Mouse (Mus musculus) heart, adult 18-20 months (tissue): Measurements from ENCODE around the gene Eef1g. TPM values are rescaled to one million over a fixed set of nuclear protein-coding genes. Genes with fewer than 3 reads are reported as not detected.
"Not testable (repeated sequence)": the region's sequence is repeated elsewhere in the genome, so short reads cannot be mapped to it uniquely, and the experiment has no call there.

Source experiments
- DNase-seq, 2 experiments: peaks; one replicate each; pipeline ENCODE4 v3.0.0; 2021 to 2022; ENCODE audit warnings: mixed read lengths in 1 of 2
- total RNA-seq, 2 experiments: library from RNA; stranded (reverse); gene quantifications; 2 replicates each; pipeline ENCODE4 v1.2.3; 2021

The Eef1g gene
- total RNA-seq, 2 experiments from 2014 or later: 239 to 257 TPM

DNA sequence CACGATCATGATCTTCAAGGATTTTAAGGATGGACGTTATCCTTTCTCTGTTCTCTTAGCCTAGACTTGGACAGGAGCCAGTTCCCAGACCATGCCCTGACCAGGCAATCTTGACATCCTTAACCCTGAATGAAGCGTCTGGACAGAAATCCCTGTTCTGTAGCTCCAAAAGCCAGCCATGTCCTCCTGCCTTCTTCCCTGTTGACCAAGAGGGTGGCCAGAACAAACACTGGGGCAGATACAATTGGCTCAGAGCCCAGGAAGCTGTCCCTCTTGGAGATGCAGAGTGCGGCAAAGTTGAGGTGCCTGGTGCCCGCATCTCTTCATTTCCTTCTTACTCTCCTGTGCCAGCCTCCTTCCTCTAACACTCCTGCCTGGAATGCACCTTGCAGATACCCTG lies 19.1 kb downstream of the Eef1g start:
- DNase-seq: no peak

- DNase-seq: peak; percentile 68 to 74
Measured at GRCm38 (mm10) chr19:8987816-8988215, 21.0 kb downstream of the Eef1g start.

DNA sequence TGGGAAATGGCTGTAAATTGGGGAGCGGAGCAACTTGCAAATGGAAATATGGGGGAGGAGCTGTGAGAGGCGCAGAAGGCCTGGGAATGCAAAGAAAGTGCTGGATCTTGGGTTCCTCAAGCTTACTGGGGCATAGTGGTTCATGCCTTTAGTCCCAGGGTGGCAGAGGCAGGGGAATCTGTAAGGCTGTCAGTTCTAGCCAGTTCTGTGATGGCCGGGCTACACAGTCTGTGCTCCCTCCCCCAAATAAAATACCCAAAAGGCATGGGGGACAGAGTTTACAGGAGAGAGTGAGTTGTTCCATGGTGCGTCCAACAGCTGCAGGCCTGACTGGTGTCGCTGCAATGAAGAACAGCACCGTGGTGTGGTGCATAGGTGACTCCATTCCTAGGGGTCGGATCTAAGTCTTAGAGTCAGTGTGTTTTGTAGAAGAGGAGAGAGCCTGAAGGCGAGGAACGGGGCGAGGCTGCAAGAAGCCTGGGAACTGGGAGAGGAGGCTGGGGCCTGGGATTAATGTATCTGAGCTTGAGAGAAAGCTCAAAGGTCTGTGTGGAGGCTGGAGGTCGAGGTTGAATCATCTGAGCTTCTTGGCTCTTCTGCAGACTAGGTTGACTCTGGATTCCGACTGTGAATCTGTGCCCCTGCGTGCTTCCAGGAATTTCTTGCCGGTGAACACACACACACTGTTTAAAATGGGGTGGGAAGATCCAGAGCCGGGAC lies 21.7 kb downstream of the Eef1g start:
- DNase-seq: no peak

DNA sequence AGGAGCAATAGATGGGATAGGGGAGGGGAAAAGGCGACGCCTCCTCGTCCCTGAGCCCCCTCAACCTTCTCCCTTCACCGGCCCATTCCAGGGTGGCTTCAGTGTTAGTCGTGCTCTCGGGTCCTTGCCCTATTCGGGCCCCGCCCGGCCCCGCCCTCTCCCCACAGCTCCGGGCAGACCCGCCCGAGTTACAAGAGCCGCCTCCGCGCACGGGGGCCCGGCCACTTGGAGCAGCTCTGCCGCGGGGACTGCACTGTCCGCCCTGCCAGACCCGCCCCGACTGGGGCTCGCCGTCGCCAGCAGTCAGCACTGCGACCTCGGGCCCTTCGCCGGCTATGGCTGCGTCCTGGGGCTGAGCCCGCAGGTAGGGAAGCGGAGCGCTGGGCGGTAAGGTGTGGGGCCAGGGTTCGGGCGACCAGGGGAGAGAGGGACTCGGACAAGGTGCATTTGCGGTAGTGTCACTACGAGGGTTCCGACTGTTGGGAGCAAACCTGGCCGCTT lies 22.3 kb downstream of the Eef1g start, which contains the start of gene Ahnak:
TSS of gene Ahnak (plus strand) at position 219 of the 501 bp plus-strand sequence.
- peak; percentile 91 to 93 for DNase-seq

GRCm38 (mm10) chr19:8989567-8990431 lies 23.0 kb downstream of the Eef1g start:
- peak; percentile 95 for DNase-seq

- DNase-seq: no peak
Measured at GRCm38 (mm10) chr19:8990432-8991102, 23.7 kb downstream of the Eef1g start.

DNA sequence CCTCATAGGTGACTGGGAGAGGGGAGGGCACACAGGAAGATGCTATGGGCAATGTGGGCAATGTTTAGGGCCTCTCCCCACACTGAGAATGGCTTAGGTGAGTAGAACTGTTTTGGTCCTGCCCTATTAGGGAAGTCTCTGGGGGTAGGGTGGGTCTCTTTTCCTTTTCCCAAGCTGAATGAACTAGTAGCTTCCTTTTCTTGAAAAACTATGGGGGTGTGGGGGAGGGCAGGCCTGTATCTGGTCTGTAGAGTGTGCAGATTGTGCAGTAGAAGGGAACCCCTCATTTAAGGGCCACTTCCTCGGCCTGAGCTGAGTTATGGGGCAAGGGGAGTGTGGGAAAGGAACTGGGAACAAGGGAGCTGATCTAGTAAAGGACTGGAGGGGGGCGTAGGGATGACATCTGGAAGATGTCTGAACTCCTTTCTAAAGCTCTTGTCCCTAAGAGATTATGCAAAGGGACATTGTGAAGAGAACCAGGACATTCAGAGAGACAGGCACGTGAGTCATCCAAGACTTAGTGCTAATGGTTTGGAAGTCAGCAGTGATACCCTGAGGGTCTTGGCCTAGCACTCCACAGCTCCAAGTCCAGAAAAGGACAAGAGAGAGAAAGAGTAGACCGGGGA lies 24.5 kb downstream of the Eef1g start:
- peak; percentile 68 to 74 for DNase-seq

DNA sequence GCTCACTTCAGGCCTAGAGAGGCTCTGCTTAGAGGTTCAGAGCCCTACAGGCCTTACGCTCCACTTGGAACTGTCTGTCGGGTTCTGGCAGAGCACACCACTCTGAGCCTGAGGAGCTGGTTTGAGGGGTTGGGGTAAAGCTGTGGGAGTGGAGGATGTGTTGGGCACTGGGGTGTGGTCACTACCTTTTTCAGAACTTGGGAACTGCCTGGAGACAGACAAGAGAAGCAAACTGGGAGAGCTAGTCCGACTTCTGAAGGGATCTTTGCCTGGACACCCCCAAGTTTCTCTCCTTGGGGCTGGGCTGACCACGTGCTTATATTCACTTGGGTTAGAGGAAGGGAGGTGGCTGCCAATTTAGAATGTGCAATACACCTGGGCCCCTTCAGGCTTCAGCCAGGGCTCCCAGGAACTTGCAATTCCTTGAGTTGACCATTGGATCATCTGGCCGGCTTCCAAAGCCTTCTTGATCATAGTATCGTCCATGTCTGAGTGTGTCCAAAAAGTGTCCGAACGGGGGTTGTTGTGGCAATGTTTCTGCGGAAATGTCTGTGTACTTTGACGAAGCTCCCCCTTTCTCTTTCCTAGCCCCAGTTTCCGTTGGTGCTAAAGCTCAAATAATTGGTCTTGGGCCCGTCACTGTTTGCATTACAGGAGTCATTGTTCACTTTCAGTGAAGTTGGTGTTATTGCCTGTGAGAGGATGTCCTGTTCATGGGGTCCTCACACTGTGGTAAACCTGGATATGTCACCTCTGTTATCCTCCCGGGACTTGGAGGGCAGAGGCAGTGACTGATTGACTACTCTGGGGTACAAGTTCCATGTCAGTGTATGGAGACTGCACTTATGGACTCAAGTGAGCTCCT lies 25.3 kb downstream of the Eef1g start:
- peak; percentile 61 to 78 for DNase-seq

DNA sequence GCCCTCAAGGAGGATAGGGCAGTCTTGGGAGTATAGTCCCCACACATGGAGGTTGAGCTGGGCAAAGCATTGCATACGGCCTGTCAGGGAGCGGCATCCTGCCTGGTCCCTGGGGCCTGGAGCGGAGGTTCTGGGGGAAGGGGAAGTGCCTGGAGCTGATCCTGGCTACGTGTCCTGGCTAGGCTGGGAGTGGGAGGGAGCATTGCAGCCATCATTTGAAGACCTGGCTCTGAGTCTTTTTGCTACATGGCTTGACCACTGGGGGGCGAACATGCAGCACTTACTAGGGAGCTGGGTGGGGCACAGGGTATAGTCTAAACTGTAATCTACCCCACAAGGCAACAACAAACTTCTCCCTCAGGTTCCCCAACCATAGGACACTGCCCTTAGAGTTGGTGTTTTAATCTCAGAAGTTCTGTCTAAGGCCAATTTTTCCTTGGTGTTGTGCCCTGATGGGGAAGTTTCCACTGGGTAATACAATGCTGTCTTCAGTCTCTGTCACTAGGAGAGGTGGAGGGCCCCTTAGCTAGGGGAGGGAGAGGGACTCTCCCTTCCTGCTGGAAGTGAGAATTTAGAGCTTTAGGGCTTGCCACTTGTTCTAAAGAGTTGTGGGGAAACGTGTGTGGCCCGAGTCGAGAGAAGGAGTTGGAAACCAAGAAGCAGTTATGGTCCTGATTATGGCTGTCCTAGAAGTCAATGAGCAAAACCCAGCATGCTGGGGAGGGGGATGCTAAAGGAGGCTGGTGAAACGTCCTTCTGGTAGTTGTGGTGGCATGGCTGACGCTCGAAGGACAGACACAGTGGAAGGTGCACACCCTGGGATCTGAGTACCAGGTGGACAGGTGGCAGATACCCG lies 26.2 kb downstream of the Eef1g start:
- peak; percentile 96 for DNase-seq

DNA sequence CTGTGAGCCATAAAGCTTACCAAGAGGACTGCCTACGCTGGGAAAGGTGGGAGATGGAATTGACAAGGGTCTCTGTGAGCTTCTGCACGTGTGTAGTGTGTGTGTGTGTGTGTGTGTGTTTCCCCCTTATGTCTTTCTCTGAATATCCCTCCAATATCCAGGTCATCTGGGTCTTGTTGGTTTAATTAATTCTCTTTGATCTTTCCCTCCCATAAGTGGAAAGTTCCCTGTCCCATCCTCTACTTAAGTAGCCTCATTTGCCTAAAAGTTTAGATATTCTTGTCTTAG lies 26.7 kb downstream of the Eef1g start:
- DNase-seq: no peak

DNA sequence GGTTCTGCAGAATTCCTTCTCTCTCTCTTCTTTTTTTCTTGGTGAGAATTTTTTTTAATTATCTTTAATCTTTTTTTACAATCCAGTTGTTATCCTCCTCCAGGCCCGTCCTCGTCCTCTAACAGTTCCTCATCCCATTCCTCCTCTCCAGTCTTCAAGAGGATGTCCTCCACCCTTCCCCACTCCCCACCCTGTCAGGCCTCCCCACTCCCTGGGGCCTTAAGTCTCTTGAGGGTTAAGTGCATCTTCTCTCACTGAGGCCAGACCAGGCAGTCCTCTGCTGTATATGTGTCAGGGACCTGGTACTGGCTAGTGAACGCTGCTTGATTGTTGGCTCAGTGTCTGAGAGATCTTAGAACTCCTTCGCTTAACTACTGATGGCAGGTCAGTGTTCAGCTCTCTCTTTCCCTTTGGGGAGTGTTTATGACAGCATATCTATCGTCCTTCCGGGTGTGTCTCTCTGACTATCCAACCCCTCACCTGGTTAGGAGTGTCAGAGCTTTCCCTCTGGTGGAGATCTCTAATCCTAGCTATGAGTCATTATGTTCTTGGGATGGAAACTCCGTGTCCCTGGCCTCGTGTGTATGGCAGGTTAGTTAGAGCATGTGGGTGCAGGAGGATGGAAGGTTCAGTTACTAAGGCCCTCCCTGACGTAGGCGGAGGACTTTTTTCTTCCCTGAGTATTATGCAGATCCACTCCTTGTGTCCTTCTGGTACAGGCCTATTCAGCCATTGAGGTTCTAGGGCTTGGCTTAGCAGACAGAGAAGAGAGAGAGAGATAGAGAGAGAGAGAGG lies 28.2 kb downstream of the Eef1g start:
- DNase-seq: no peak

DNA sequence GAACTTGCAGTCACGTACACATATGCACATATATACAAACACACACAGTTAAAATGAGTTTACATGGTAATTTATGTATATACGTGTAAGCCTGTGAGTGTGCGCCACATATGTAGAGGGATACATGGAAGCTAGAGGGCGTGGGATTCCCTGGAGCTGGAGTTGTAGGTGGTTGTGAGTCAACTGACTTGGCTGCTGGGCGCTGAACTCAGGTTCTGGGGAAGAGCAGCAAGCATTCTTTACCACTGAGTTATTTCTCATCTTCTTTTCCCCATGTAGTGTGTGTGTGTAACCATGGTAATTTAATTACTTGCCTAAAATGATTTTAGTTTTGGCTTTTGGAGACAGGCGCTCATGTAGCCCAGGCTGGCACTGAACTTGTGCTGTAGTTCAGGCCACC lies 29.8 kb downstream of the Eef1g start:
- no peak for DNase-seq

GRCm38 (mm10) chr19:8997546-8997945 lies 30.7 kb downstream of the Eef1g start:
- peak; percentile 93 to 96 for DNase-seq

DNA sequence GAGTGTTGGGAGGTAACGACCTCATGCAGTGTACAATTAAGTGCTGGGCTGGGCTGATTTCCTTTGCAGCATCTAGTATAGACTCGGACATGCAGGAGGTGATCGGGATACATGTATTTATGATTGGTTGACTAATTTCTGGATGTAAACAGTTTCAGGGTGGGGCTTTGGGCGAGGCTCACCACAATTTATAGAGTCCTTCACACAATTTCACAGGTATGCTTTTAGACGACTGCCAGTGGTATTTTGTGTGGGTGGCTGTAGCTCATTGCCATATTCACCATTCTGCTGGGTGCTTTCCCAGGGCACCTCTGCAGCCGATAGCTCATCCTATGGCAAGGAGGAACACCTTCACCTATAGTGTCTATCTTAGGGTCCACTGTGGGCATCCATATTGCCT lies 31.7 kb downstream of the Eef1g start:
- no peak for DNase-seq

DNA sequence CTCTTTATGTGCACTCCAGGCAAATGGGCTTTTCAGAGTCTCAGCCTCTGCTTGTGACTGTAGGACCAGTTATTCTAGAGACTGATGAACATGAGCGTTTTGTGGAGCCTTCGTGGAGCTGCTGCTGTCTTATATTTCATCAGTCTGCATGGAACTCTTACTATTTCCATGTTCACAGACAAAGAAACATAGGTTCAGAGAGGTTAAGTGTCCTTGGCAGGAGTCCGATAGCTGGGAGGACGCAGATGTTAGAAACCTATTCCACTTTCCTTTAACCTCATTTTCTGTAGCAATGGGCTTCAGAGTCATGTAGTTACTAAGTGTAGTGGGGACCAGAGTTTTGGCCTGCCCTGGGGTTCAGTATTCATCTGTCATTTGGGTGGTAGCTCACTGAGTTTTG lies 32.4 kb downstream of the Eef1g start:
- no peak for DNase-seq

GRCm38 (mm10) chr19:9006915-9007314 lies 40.1 kb downstream of the Eef1g start:
- DNase-seq: not testable (repeated sequence)

GRCm38 (mm10) chr19:9019298-9019697 lies 52.5 kb downstream of the Eef1g start:
- no peak for DNase-seq

DNA sequence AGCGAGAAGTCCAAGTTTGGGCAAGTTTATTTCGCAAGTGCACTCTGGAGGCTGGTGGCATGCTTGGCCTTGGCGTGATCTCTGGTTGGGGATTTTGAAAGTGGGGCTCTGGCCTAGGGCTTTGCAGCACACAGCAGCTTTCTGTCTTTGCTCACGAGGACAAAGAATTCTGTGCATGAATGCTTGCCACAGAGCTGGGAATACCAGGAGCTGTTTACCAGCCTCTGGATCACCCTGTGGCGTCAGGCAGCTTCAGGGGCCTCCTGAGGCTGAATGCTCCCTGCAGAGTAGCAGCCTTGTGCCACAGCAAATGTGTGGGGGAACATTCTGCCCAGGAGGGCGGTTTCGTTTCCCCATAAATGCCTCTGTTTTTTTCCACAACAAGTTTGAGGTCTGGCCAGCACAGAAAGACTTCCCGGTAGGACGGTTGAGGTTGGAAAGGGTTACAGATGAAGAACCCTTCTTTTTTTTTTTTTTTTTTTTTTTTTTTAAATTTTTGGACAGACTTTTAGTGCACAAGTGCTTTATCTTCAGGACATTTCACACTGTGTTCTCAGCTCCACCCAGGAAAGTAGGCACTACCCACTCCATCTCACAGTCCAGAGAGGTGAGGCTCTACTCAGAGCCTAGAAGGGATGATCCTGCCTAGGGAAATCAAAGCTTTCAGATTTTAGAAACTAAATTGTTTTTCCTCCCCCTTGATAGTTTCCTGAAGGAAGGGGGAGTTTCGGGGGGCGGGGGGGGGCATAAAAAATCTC lies 56.4 kb downstream of the Eef1g start:
- DNase-seq: peak; percentile 67 to 84
